Mouse (Mus musculus): ENCODE measurements around the gene Ctnna2.

DNA sequence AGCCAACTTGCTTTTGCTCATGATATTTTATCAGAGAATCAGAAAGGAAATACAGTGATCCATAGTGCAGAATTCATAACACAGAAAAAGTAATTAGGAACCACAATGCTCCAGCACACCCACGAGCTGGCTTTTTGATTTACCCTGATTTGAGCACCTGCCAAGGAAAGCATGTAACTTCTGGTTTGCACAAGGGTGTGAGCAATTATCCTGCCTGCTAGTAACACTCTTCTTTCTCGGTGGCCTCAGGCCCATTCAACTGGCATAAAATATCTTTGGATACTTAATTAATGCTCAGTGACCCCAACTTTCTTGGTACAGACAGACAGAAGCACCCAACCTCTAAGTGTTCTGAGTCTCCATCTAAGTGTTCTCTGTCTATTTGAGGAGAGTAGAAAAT lies 794.6 kb downstream of the Ctnna2 start:
- no peak for TF ChIP-seq CTCF (IDR thresholded peaks at IDR 0.05; ENCODE audit: insufficient read depth, low read length)
- TF ChIP-seq POLR2A (IDR thresholded peaks at IDR 0.05; ENCODE audit: borderline replicate concordance, extremely low read depth, low read depth, low read length), result no peak

Measured in lung, adult 2 months (tissue).